19 mouse cellular contexts compared by ENCODE assay signal in the genomic region with DNA sequence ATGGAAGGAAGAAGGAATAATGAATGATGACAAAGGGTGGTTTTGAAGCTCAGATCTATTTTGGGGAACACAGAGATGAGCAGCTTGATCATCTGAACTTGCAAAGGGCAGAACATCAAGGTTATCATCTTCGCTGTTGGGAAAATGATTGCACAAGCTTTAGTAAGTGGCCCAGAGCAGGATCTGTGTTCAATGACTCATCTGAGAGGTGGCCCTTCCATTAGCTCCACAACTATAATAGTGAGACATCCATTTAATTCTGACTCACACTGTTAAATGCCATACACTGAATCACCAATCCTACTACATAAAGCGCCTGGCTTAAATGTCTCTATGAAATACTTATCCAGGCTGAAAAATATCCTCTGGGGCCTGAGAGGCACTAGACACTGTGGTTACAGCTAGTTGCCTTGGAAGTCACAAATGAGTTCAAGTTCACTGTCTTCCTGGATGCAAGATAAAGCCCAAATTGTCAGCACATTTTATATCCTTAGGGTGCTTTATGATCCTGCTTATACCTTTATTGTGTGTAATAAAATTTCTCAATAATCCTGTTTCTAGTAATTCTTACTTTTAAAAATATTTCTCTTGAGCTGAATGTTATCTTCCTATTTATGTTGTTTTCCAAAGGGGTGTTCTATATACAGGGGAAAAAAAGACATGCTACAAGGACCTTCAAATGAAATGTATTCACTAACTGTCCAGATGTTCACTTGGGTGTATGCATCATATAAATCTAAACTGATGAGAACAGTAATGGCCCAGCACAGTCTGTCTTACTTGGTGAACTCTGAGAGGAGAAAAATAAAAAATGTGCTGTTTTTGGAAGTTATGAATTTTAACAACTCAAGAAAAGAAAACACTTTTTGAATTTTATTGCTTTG.
DNase-seq lines count a peak whose midpoint lies in the region; ATAC-seq and TF ChIP-seq lines count a peak whose summit lies in the region.
"Had no signal": no experiment of that assay in that cellular context is flagged by ENCODE, and none has a peak within 500 bp of the region (broad histone marks: within the 10 kb centered on the region; RNA-seq: fewer than 3 reads in every experiment).

No protein-coding gene starts in this region.

- no peak overlapping the region for H3K4me3 ChIP-seq in intestine, embryonic 16.5 days (ENCODE audit: low read length)
- H3K4me3 ChIP-seq in embryonic facial prominence, embryonic 10.5 days = no peak overlapping the region
- H3K4me3 ChIP-seq: forebrain, embryonic 15.5 days; heart, embryonic 12.5 days; limb, embryonic 15.5 days; midbrain, embryonic 12.5 days had no signal

- CTCF ChIA-PET in Patski (lab: Charles Lee) = interaction anchor here (0.9 kb wide), 1 partner anchor 14 kb away, joined by 3 read pairs; no protein-coding TSS in a partner anchor

- in situ Hi-C loops in Patski (cut with MboI; ENCODE audit: low pct_unique_long_range_greater_than_20kb) = loop anchor here (10.0 kb wide), 1 partner anchor 690 kb away; a partner anchor contains a TSS

- 0 out of 2 replicates have a peak, but pooled peaks cover 2% of the 10 kb centered on the region for H3K4me1 ChIP-seq in intestine, embryonic 16.5 days (ENCODE audit: control insufficient read depth, insufficient read depth, low read length)
- H3K4me1 ChIP-seq in embryonic facial prominence, embryonic 10.5 days = no peaks in the 10 kb centered on the region
- H3K4me1 ChIP-seq: forebrain, embryonic 15.5 days; heart, embryonic 12.5 days; limb, embryonic 15.5 days; midbrain, embryonic 12.5 days had no signal

- H3K27ac ChIP-seq in intestine, embryonic 16.5 days (ENCODE audit: low read length) = no peak overlapping the region
- no peak overlapping the region for H3K27ac ChIP-seq in embryonic facial prominence, embryonic 10.5 days (replicated peaks)
- H3K27ac ChIP-seq: forebrain, embryonic 15.5 days; kidney, postnatal 0 days; limb, embryonic 15.5 days; midbrain, embryonic 12.5 days had no signal

- WGBS in intestine, embryonic 16.5 days = 72% methylated on average over 2 of the region's 2 CpGs
- 91% methylated on average over 2 of the region's 2 CpGs for WGBS in embryonic facial prominence, embryonic 10.5 days

- H3K9ac ChIP-seq in intestine, embryonic 16.5 days (ENCODE audit: low read depth, low read length) = no peak overlapping the region
- H3K9ac ChIP-seq: forebrain, embryonic 15.5 days; heart, embryonic 12.5 days; limb, embryonic 15.5 days; midbrain, embryonic 12.5 days had no signal

- no peak for TF ChIP-seq CTCF in Patski (IDR thresholded peaks at IDR 0.05)

- no peaks in the 10 kb centered on the region for H3K36me3 ChIP-seq in intestine, embryonic 16.5 days (ENCODE audit: control insufficient read depth, insufficient read depth, low read length)
- H3K36me3 ChIP-seq in embryonic facial prominence, embryonic 10.5 days (replicated peaks) = no peaks in the 10 kb centered on the region
- H3K36me3 ChIP-seq: forebrain, embryonic 15.5 days; heart, embryonic 12.5 days; limb, embryonic 15.5 days; midbrain, embryonic 12.5 days had no signal

- no peak overlapping the region for H3K4me2 ChIP-seq in intestine, embryonic 16.5 days (ENCODE audit: low read depth, low read length)
- H3K4me2 ChIP-seq: forebrain, embryonic 15.5 days; heart, embryonic 12.5 days; limb, embryonic 15.5 days; midbrain, embryonic 12.5 days had no signal

- POLR2A ChIA-PET in Patski (lab: Charles Lee) = no interaction called here

- no peaks in the 10 kb centered on the region for H3K27me3 ChIP-seq in Patski
- H3K27me3 ChIP-seq in intestine, embryonic 16.5 days (replicated peaks; ENCODE audit: control insufficient read depth, insufficient read depth, low read length) = no peaks in the 10 kb centered on the region
- H3K27me3 ChIP-seq in embryonic facial prominence, embryonic 10.5 days (replicated peaks; ENCODE audit: low read depth, poor library complexity, severe bottlenecking) = no peaks in the 10 kb centered on the region
- H3K27me3 ChIP-seq: forebrain, embryonic 15.5 days; heart, embryonic 12.5 days; limb, embryonic 15.5 days; midbrain, embryonic 12.5 days had no signal

- peak; percentile 69 for DNase-seq in adrenal gland, adult 8-10 months
- no peak for DNase-seq in adrenal gland, postnatal 4 days (ENCODE audit: low spot score in 2 of 2)
- DNase-seq in 3134 (ENCODE audit: extremely low read depth, insufficient read length, low spot score) (peak; percentile 53), Patski (ENCODE audit: low read depth, low spot score) (peak; percentile 53)
- no peak for DNase-seq in embryonic facial prominence, embryonic 10.5 days (ENCODE audit: low spot score)
- no peak for DNase-seq in spleen, adult 12 weeks (ENCODE audit: low spot score)
- DNase-seq in urinary bladder, postnatal 10 days (ENCODE audit: low spot score) = no peak
- DNase-seq: cerebellum, adult 8-10 months; gastrocnemius, postnatal 14 days; heart, postnatal 36 days; lung, adult 2 months; lung, postnatal 4 days; right cerebral cortex, postnatal 25 days had no signal

- ATAC-seq in Patski = peak; percentile 100
- peak; percentile 91 for ATAC-seq in intestine, embryonic 16.5 days
- ATAC-seq: forebrain, embryonic 15.5 days had no signal

- no peaks in the 10 kb centered on the region for H3K9me3 ChIP-seq in intestine, embryonic 16.5 days (ENCODE audit: control insufficient read depth, low read length)
- no peaks in the 10 kb centered on the region for H3K9me3 ChIP-seq in embryonic facial prominence, embryonic 10.5 days
- H3K9me3 ChIP-seq: forebrain, embryonic 15.5 days; heart, embryonic 12.5 days; limb, embryonic 15.5 days; midbrain, embryonic 12.5 days had no signal

Comparison
In these comparisons a context has a peak if more than half of its experiments do, and no peak if none do; other contexts are left out.
1. DNase-seq: peak in adrenal gland, adult 8-10 months (single experiment), 3134 (single experiment) and Patski (single experiment); none in adrenal gland, postnatal 4 days (0 of 2), embryonic facial prominence, embryonic 10.5 days (single experiment), spleen, adult 12 weeks (single experiment) and urinary bladder, postnatal 10 days (single experiment).